Mouse (Mus musculus) olfactory bulb, adult 2 months (tissue): ENCODE measurements around the gene Wt1. TPM values are rescaled to one million over a fixed set of nuclear protein-coding genes. Genes with fewer than 3 reads are reported as not detected.

Source experiments
- H3K27ac ChIP-seq: fragments of 200-500 bp; 2 replicates; pipeline ENCODE4 v1.5.1; 2012; ENCODE audit warnings: low read depth, low read length; ENCODE audit not compliant: insufficient read depth
- H3K4me1 ChIP-seq: fragments of 200-500 bp; 2 replicates; pipeline ENCODE4 v1.6.1; 2012; ENCODE audit warnings: low read length; ENCODE audit not compliant: control insufficient read depth, insufficient read depth
- H3K4me3 ChIP-seq: fragments of 200-500 bp; 2 replicates; pipeline ENCODE4 v1.5.1; 2012; ENCODE audit warnings: mild to moderate bottlenecking, low read depth, low read length, moderate library complexity; ENCODE audit not compliant: insufficient read depth
- CTCF ChIP-seq: fragments of 200-500 bp; IDR thresholded peaks from 2 replicates; pipeline ENCODE4 v1.5.1; 2012; ENCODE audit warnings: low read depth, mild to moderate bottlenecking, low read length, moderate library complexity; ENCODE audit not compliant: insufficient read depth
- POLR2A ChIP-seq: fragments of 200-500 bp; IDR thresholded peaks from 2 replicates; pipeline ENCODE4 v1.6.1; 2012; ENCODE audit warnings: mild to moderate bottlenecking, low read depth, low read length, moderate library complexity; ENCODE audit not compliant: insufficient read depth
- WGBS: fragments of 180-500 bp; shearing (Covaris S2); methylation state at CpG from one replicate; pipeline ENCODE4 v1.1.7; 2018; 5-methylcytosine and 5-hydroxymethylcytosine counted together
- polyA plus RNA-seq: library from polyadenylated mRNA; stranded (reverse); fragments of >200 nt; gene quantifications from 2 replicates; pipeline ENCODE4 v1.2.4, GENCODE M21; 2012; ENCODE audit warnings: low replicate concordance; ENCODE audit not compliant: missing spikeins, insufficient read depth, insufficient read length

Gene Wt1
- not detected in 2 replicates for polyA plus RNA-seq

GRCm38 (mm10) chr2:105126279-105126678, at the start of gene Wt1:
TSS of gene Wt1 (plus strand) at chr2:105126529.
- Histone ChIP-seq H3K4me3 (no peak within 1 kb of the TSS), H3K4me1 (peaks cover 9% of the 10 kb centered on the region; the same call in 1 of the 2 replicates)

DNA sequence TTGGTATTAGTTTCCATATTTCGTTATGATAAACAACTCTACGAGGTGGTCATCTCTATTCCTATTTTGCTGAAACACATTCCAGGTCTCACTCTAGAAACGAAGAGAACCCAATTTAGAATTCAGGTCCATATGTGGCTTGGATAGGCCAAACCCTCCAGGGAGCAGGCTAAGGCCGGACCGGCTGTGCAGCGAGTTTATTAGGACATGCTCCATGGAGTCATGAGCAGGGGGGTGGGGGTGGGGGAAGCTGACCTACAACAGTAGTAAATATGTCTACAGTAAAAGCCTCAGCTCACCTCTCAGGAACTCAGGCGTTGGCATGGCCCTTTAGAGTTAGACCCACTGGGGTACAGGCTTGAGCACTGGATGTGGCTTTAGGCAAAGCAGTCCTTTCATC, 49.2 kb upstream of the Wt1 start:
- TF ChIP-seq POLR2A (no peak), CTCF (no peak)
- no peak overlapping the region for H3K4me3 ChIP-seq
- no peak overlapping the region for H3K27ac ChIP-seq
- H3K4me1 ChIP-seq = no peaks in the 10 kb centered on the region
- WGBS = 91% methylated on average over 7 of the region's 7 CpGs

More at GRCm38 (mm10) chr2:105126279-105126678, at the start of gene Wt1:
- 2% methylated on average over 25 of the region's 25 CpGs for WGBS
- TF ChIP-seq CTCF (no peak), POLR2A (no peak)
- no peak within 1 kb of the TSS for H3K27ac ChIP-seq

DNA sequence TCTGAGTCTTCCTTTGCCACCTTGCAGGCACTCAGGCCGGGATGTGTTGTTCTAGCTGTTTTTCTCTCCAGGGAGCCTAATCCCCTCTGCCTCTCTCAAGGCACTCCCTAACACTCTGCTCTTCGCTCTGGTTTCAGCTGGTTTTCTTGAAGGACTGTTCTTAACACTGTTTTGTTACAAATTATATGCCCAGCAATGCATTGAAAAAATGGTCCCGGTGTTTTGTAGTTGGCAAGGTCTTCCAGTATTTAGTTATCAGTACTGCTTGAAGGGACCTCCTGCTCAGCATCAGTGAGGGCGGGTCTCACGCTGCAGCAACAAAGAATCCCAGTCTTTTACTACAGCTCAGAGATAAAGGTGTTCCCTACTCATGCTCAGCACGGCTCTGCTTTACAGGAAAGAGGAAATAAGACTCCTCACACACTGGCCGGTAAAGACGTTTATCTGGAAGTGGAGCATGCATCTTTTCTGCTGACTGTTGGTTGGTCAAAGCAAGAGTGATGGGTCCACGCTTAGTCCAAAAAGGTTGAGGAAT, 44.0 kb upstream of the Wt1 start:
- Histone ChIP-seq H3K4me1 (no peaks in the 10 kb centered on the region), H3K4me3 (no peak overlapping the region), H3K27ac (no peak overlapping the region)
- 44% methylated on average over 9 of the region's 9 CpGs for WGBS
- no peak for TF ChIP-seq POLR2A
- no peak for TF ChIP-seq CTCF

DNA sequence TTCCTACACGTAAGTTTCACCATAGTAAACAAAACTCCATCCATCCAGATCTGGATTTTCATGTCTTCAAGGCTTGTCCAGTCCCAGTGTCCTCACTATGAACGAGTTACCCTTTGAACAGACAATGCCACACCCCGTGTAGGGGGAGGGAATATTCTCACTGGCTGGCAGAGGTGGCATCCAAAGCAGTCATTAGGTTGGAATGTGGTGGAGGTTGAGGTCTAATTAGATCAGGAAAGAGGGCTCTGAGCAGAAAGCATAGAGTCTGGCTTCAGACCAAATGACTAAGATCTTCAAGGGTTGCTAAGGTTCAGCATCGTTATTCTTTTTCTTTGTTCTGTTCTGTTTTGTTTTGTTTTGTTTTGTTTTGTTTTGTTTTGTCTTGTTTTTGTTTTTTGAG, 42.3 kb upstream of the Wt1 start:
- no peak overlapping the region for H3K4me3 ChIP-seq
- no peaks in the 10 kb centered on the region for H3K4me1 ChIP-seq
- WGBS = 60% methylated on average over 4 of the region's 4 CpGs
- no peak for TF ChIP-seq POLR2A
- no peak for TF ChIP-seq CTCF
- no peak overlapping the region for H3K27ac ChIP-seq

GRCm38 (mm10) chr2:105086081-105086480, 40.2 kb upstream of the Wt1 start:
- Histone ChIP-seq H3K4me1 (no peaks in the 10 kb centered on the region), H3K27ac (no peak overlapping the region), H3K4me3 (no peak overlapping the region)
- TF ChIP-seq POLR2A = no peak
- TF ChIP-seq CTCF = no peak
- 98% methylated on average over 3 of the region's 3 CpGs for WGBS

DNA sequence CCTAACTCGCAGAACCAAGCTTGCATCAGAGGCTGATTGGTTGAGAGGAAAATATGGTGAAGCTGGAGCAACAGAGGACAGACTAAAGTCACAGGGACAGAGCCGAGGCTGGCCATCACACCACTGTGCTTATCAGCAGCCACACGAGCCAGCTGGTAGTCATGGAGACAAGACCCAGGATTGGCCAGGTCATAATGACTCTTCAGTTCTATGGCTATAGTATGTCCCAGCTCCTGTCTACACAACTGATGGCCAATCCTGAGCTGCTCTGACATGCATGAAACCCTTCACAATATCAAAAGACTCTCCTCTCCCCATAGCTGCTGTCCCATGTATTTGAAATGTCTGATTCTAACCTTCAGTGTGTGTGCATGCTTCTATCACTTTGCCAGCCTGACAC, 38.3 kb upstream of the Wt1 start:
- TF ChIP-seq CTCF (no peak), POLR2A (no peak)
- no peak overlapping the region for H3K27ac ChIP-seq
- WGBS = 99% methylated on average over 3 of the region's 3 CpGs
- no peak overlapping the region for H3K4me3 ChIP-seq
- no peaks in the 10 kb centered on the region for H3K4me1 ChIP-seq

DNA sequence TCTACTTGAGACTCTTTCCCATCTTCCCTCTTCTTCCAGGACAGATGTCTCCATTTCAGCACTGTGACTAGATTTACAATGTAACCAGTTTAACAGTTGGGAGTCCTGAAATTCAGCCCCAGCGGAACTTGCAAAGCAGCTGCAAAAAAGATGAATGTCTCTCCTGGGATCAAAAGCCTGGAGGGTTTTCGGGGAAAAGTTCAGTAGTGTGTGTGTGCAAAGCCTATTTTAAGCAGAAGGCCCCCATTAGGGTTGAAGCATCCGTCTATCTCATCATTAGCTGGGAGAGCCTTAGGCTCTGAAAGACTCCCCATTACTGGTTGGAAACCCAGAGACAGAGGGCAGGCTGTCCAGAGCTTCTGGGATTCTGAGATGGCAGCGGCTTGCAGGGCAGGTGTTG, 37.2 kb upstream of the Wt1 start:
- Histone ChIP-seq H3K4me3 (no peak overlapping the region), H3K27ac (no peak overlapping the region), H3K4me1 (no peaks in the 10 kb centered on the region)
- TF ChIP-seq POLR2A = no peak
- no peak for TF ChIP-seq CTCF
- 75% methylated on average over 4 of the region's 4 CpGs for WGBS

DNA sequence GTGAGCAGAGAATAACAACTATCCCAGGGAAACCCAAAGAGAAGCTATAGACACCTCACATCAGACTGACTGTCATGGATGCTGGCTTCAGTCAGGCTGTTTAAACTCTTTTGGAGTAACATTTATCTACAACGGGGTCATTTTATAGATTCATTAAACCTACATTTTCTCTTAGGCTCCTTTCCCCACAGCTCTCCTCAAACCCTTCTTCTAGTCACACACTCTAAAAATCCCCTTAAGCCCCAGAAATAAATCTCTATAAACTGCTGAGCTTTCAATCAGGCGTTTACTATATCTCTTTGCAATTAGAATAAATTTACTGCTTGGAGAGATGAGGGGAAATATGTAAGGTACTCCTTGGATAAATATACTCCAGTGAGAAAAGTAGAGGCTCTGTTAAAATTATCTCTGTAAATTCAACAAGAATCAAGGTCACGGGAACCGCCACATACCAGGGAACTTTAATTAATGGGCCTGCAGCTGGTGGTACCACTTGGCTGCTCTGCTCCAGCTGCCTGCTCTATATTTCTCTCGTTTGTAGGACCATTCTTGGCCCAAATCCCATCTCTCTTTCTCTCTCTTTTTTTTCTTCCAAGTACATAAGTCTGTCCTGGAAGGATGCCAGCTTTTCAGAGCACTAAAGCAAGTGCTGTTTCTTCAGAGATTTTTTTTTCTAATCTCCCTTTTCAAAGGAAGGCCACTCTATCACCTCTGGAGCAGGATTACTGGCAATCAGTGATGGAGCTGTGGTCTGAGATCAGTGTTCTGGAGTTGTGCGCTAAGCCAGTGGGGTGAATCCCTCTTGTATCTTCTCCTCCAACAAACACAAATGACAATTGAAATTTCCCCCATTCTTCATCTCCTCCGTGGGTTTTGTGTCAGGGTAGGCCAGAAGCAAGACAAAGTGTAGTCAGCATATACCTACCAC, 36.5 kb upstream of the Wt1 start:
- no peaks in the 10 kb centered on the region for H3K4me1 ChIP-seq
- WGBS = 25% methylated on average over 7 of the region's 7 CpGs
- no peak overlapping the region for H3K27ac ChIP-seq
- no peak for TF ChIP-seq POLR2A
- no peak for TF ChIP-seq CTCF
- no peak overlapping the region for H3K4me3 ChIP-seq

DNA sequence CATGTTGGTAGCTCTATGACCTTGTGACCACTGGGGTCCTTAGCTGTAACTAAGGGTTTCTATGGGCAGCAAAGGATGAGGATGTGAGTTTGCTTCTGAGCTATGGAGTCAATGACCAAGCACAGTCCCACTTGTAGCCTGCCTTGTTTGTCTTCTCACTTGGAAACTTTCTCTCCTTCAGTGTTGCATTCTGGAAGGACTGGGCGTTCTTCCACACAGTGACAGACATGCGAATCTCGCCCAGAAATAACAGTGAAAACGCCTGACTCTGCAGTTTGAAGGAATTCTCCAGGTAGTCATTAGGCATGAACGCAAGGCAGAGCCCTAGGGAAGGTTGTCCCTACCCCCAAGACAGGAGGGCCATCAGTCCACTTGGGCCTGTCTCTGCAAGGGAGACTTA, 35.3 kb upstream of the Wt1 start:
- Histone ChIP-seq H3K4me3 (no peak overlapping the region), H3K4me1 (no peaks in the 10 kb centered on the region), H3K27ac (no peak overlapping the region)
- WGBS = 86% methylated on average over 5 of the region's 5 CpGs
- no peak for TF ChIP-seq CTCF
